Mouse (Mus musculus): ENCODE results near the gene Tshz3. TPM values are rescaled to one million over a fixed set of nuclear protein-coding genes. Genes with fewer than 3 reads are reported as not detected.

Gene Tshz3
- polyA plus RNA-seq, 1 experiment from 2014 or later: 5.0 TPM

- H3K27me3 ChIP-seq (ENCODE audit: control insufficient read depth, insufficient read depth, low read length): no peaks in the 10 kb centered on the region
- no peaks in the 10 kb centered on the region for H3K36me3 ChIP-seq (ENCODE audit: control insufficient read depth, insufficient read depth, low read length)
- H3K4me3 ChIP-seq (ENCODE audit: low read depth, low read length): no peak overlapping the region
- ATAC-seq (replicated peaks; ENCODE audit: insufficient number of reproducible peaks, low FRiP score, low TSS enrichment): no peak
- peaks cover 4% of the 10 kb centered on the region; the same call in 1 of the 2 replicates for H3K4me1 ChIP-seq (ENCODE audit: control insufficient read depth, insufficient read depth, low read length)
- H3K4me2 ChIP-seq: no peak overlapping the region
- WGBS (ENCODE audit: insufficient replicate concordance): 49% methylated on average over 2 of the region's 2 CpGs
- H3K9ac ChIP-seq (ENCODE audit: low read depth, low read length): no peak overlapping the region
- H3K27ac ChIP-seq (ENCODE audit: low read depth, low read length): no peak overlapping the region
- no peaks in the 10 kb centered on the region for H3K9me3 ChIP-seq (replicated peaks; ENCODE audit: control insufficient read depth, low read length)
Measured at GRCm38 (mm10) chr7:36711766-36712165, 13.8 kb downstream of the Tshz3 start.

- Histone ChIP-seq H3K4me3 (ENCODE audit: low read depth, low read length) (no peak overlapping the region), H3K36me3 (ENCODE audit: control insufficient read depth, insufficient read depth, low read length) (no peaks in the 10 kb centered on the region), H3K9ac (ENCODE audit: low read depth, low read length) (no peak overlapping the region), H3K4me1 (ENCODE audit: control insufficient read depth, insufficient read depth, low read length) (no peaks in the 10 kb centered on the region), H3K4me2 (no peak overlapping the region), H3K27ac (ENCODE audit: low read depth, low read length) (no peak overlapping the region), H3K27me3 (ENCODE audit: control insufficient read depth, insufficient read depth, low read length) (no peaks in the 10 kb centered on the region), H3K9me3 (replicated peaks; ENCODE audit: control insufficient read depth, low read length) (no peaks in the 10 kb centered on the region)
- no peak for ATAC-seq (replicated peaks; ENCODE audit: insufficient number of reproducible peaks, low FRiP score, low TSS enrichment)
- WGBS (ENCODE audit: insufficient replicate concordance): 75% methylated on average over 7 of the region's 7 CpGs
Measured at GRCm38 (mm10) chr7:36714323-36714722, 16.4 kb downstream of the Tshz3 start.

- Histone ChIP-seq H3K27ac (ENCODE audit: low read depth, low read length) (no peak overlapping the region), H3K9me3 (replicated peaks; ENCODE audit: control insufficient read depth, low read length) (no peaks in the 10 kb centered on the region), H3K27me3 (ENCODE audit: control insufficient read depth, insufficient read depth, low read length) (no peaks in the 10 kb centered on the region), H3K4me2 (no peak overlapping the region), H3K4me1 (ENCODE audit: control insufficient read depth, insufficient read depth, low read length) (no peaks in the 10 kb centered on the region), H3K9ac (ENCODE audit: low read depth, low read length) (no peak overlapping the region), H3K4me3 (ENCODE audit: low read depth, low read length) (no peak overlapping the region), H3K36me3 (ENCODE audit: control insufficient read depth, insufficient read depth, low read length) (no peaks in the 10 kb centered on the region)
- WGBS (ENCODE audit: insufficient replicate concordance): 39% methylated on average over 6 of the region's 6 CpGs
- no peak for ATAC-seq (replicated peaks; ENCODE audit: insufficient number of reproducible peaks, low FRiP score, low TSS enrichment)
Measured at GRCm38 (mm10) chr7:36717192-36717591, 19.3 kb downstream of the Tshz3 start.

- Histone ChIP-seq H3K4me3 (ENCODE audit: low read depth, low read length) (no peak overlapping the region), H3K27me3 (ENCODE audit: control insufficient read depth, insufficient read depth, low read length) (no peaks in the 10 kb centered on the region), H3K36me3 (ENCODE audit: control insufficient read depth, insufficient read depth, low read length) (no peaks in the 10 kb centered on the region), H3K27ac (ENCODE audit: low read depth, low read length) (no peak overlapping the region), H3K4me2 (no peak overlapping the region), H3K9me3 (replicated peaks; ENCODE audit: control insufficient read depth, low read length) (no peaks in the 10 kb centered on the region), H3K9ac (ENCODE audit: low read depth, low read length) (no peak overlapping the region), H3K4me1 (ENCODE audit: control insufficient read depth, insufficient read depth, low read length) (no peaks in the 10 kb centered on the region)
- no peak for ATAC-seq (replicated peaks; ENCODE audit: insufficient number of reproducible peaks, low FRiP score, low TSS enrichment)
- WGBS (ENCODE audit: insufficient replicate concordance): 54% methylated on average over 9 of the region's 9 CpGs
Measured at GRCm38 (mm10) chr7:36720830-36721229, 22.9 kb downstream of the Tshz3 start.

GRCm38 (mm10) chr7:36736303-36737050 lies 38.6 kb downstream of the Tshz3 start:
- 78% methylated on average over 14 of the region's 14 CpGs for WGBS (ENCODE audit: insufficient replicate concordance)
- Histone ChIP-seq H3K9ac (ENCODE audit: low read depth, low read length) (no peak overlapping the region), H3K36me3 (ENCODE audit: control insufficient read depth, insufficient read depth, low read length) (no peaks in the 10 kb centered on the region), H3K4me2 (no peak overlapping the region), H3K27me3 (ENCODE audit: control insufficient read depth, insufficient read depth, low read length) (no peaks in the 10 kb centered on the region), H3K9me3 (replicated peaks; ENCODE audit: control insufficient read depth, low read length) (no peaks in the 10 kb centered on the region), H3K4me3 (ENCODE audit: low read depth, low read length) (no peak overlapping the region), H3K4me1 (ENCODE audit: control insufficient read depth, insufficient read depth, low read length) (no peaks in the 10 kb centered on the region), H3K27ac (ENCODE audit: low read depth, low read length) (no peak overlapping the region)
- ATAC-seq (replicated peaks; ENCODE audit: insufficient number of reproducible peaks, low FRiP score, low TSS enrichment): no peak

- Histone ChIP-seq H3K9me3 (replicated peaks; ENCODE audit: control insufficient read depth, low read length) (no peaks in the 10 kb centered on the region), H3K27me3 (ENCODE audit: control insufficient read depth, insufficient read depth, low read length) (no peaks in the 10 kb centered on the region), H3K36me3 (ENCODE audit: control insufficient read depth, insufficient read depth, low read length) (no peaks in the 10 kb centered on the region), H3K4me2 (no peak overlapping the region), H3K4me3 (ENCODE audit: low read depth, low read length) (no peak overlapping the region), H3K4me1 (ENCODE audit: control insufficient read depth, insufficient read depth, low read length) (no peaks in the 10 kb centered on the region), H3K9ac (ENCODE audit: low read depth, low read length) (no peak overlapping the region), H3K27ac (ENCODE audit: low read depth, low read length) (no peak overlapping the region)
- 72% methylated on average over 2 of the region's 2 CpGs for WGBS (ENCODE audit: insufficient replicate concordance)
- ATAC-seq (replicated peaks; ENCODE audit: insufficient number of reproducible peaks, low FRiP score, low TSS enrichment): no peak
Measured at GRCm38 (mm10) chr7:36751480-36751879, 53.6 kb downstream of the Tshz3 start.

GRCm38 (mm10) chr7:36767501-36768092 lies 69.7 kb downstream of the Tshz3 start:
- WGBS (ENCODE audit: insufficient replicate concordance): 76% methylated on average over 8 of the region's 8 CpGs
- Histone ChIP-seq H3K9me3 (replicated peaks; ENCODE audit: control insufficient read depth, low read length) (no peaks in the 10 kb centered on the region), H3K36me3 (ENCODE audit: control insufficient read depth, insufficient read depth, low read length) (peaks cover 11% of the 10 kb centered on the region), H3K4me2 (no peak overlapping the region), H3K27me3 (ENCODE audit: control insufficient read depth, insufficient read depth, low read length) (no peaks in the 10 kb centered on the region), H3K27ac (ENCODE audit: low read depth, low read length) (no peak overlapping the region), H3K9ac (ENCODE audit: low read depth, low read length) (no peak overlapping the region), H3K4me1 (ENCODE audit: control insufficient read depth, insufficient read depth, low read length) (no peaks in the 10 kb centered on the region), H3K4me3 (ENCODE audit: low read depth, low read length) (no peak overlapping the region)
- ATAC-seq (replicated peaks; ENCODE audit: insufficient number of reproducible peaks, low FRiP score, low TSS enrichment): no peak

GRCm38 (mm10) chr7:36773086-36773485 lies 75.2 kb downstream of the Tshz3 start:
- Histone ChIP-seq H3K27me3 (ENCODE audit: control insufficient read depth, insufficient read depth, low read length) (no peaks in the 10 kb centered on the region), H3K9me3 (replicated peaks; ENCODE audit: control insufficient read depth, low read length) (no peaks in the 10 kb centered on the region), H3K36me3 (ENCODE audit: control insufficient read depth, insufficient read depth, low read length) (peaks cover 11% of the 10 kb centered on the region), H3K4me1 (ENCODE audit: control insufficient read depth, insufficient read depth, low read length) (no peaks in the 10 kb centered on the region), H3K4me2 (no peak overlapping the region), H3K27ac (ENCODE audit: low read depth, low read length) (no peak overlapping the region), H3K9ac (ENCODE audit: low read depth, low read length) (no peak overlapping the region), H3K4me3 (ENCODE audit: low read depth, low read length) (no peak overlapping the region)
- WGBS (ENCODE audit: insufficient replicate concordance): 78% methylated on average over 7 of the region's 7 CpGs
- no peak for ATAC-seq (replicated peaks; ENCODE audit: insufficient number of reproducible peaks, low FRiP score, low TSS enrichment)

- Histone ChIP-seq H3K9me3 (replicated peaks; ENCODE audit: control insufficient read depth, low read length) (no peaks in the 10 kb centered on the region), H3K27me3 (ENCODE audit: control insufficient read depth, insufficient read depth, low read length) (no peaks in the 10 kb centered on the region), H3K4me1 (ENCODE audit: control insufficient read depth, insufficient read depth, low read length) (no peaks in the 10 kb centered on the region), H3K4me3 (ENCODE audit: low read depth, low read length) (no peak overlapping the region), H3K9ac (ENCODE audit: low read depth, low read length) (no peak overlapping the region), H3K36me3 (ENCODE audit: control insufficient read depth, insufficient read depth, low read length) (no peaks in the 10 kb centered on the region), H3K27ac (ENCODE audit: low read depth, low read length) (no peak overlapping the region), H3K4me2 (no peak overlapping the region)
- WGBS (ENCODE audit: insufficient replicate concordance): 81% methylated on average over 4 of the region's 4 CpGs
- no peak for ATAC-seq (replicated peaks; ENCODE audit: insufficient number of reproducible peaks, low FRiP score, low TSS enrichment)
Measured at GRCm38 (mm10) chr7:36776956-36777355, 79.0 kb downstream of the Tshz3 start.

Data from heart, embryonic 11.5 days (tissue).